Mouse (Mus musculus) brain, embryonic 18.5 days (tissue): Measurements from ENCODE around the gene Acer3.

Experiments used
- DNase-seq: peaks from one replicate; pipeline ENCODE4 v3.0.0-alpha.2; 2012; ENCODE audit warnings: low read depth, low spot score

The Acer3 gene

GRCm38 (mm10) chr7:98332678-98333397, 11.8 kb upstream of the Acer3 start:
- no peak for DNase-seq

GRCm38 (mm10) chr7:98331932-98332331, 10.9 kb upstream of the Acer3 start:
- DNase-seq: no peak

DNA sequence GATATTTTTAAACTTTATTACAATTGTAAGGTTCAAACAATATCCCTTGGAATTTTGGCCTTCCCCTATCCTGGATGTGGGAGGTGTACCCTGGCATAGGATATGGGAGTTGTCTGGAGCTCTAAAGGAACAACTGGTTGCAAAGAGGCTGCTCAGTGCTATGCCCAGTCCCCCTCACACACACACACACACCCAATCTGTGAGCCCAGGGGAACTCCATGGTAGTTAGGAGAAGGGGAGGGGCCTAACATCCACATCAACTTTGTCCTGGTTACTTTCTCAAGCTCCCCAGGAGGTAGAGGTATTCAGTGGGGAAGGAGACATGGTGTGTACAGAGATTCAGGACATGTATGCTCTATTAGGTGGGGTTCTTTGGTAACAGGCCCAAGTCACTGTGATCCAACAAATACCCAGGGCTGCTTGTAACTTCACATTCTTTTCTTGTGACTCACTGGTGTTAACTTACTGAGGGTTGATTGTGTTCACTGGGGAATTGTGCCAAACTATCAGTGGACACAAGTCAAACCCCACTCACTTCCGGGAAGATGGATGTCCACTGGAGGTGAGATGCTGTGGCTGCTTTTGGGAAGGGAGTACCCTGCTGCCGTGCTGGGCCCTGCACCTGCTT, 9.5 kb upstream of the Acer3 start:
- no peak for DNase-seq

DNA sequence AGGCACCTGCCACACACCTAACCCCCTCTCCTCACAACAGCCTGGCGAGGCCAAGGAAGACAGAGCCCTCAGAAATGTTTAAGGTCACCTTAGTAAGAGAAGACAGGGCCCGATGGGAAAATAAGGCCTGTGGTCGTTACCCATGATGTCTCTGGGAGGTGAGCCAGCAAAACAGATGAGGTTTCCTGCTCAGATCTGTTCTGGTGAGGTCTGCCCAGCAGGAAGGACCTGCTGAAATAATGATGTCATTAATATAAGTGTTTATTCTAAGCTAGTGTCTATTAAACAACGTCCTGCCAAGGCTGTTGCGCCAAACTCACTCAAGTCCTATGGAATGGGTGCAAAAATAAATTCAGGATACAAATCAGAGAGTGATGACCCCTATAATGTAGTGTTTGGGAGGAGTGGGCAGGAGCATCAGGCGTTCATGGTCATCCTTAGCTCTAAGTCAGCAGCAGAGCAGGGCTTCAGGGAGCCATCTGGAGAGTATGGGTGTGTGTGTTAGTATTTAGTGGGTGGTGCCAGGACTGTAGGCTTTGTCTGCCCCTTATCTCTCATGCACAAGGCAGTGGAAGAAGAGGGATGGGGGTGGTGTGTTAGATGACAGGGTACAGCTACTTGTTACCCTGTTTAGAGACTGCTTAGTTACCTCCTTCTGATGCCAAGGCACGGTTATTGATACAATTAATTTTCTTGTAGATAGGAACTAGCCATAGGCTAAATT, 8.8 kb upstream of the Acer3 start:
- no peak for DNase-seq

DNA sequence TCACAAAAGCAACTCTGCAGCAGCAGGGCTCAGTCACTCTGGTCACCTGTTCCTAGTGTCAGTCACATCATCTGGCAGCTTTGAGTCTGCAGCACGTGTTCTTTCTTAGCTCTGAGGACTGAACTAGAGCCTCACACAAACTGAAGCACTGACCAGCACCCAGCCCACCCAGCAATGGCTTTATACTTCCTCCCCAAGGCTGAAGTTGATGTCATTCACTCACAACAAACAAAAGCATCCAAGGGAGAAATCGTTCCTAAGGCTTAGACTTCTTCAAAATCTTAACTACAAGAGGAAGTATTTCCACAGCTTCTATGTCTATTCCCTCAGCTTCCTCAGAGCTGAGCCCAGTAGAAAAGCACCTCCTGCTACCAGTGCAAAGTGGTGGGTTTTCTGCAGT, 7.3 kb upstream of the Acer3 start:
- DNase-seq: no peak

DNA sequence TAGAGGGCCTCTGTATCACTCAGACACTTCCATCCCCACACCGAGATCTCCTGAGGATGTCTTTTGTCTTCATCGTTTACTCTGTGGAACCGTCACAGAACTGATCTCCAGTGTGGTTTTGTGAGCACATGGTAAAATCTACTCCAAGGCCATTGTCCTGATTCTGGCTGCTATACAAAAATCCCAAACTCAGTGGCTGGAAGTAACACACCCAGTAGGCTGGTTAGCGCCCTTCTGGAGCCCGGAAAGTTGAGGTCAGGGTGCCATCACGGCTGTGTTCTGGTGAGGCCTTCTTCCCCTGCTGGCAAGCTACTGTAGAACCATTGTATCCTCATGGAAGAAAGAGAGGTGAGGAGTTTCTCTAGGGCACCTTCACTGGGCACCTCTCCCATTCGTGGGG, 5.0 kb upstream of the Acer3 start:
- DNase-seq: no peak

DNA sequence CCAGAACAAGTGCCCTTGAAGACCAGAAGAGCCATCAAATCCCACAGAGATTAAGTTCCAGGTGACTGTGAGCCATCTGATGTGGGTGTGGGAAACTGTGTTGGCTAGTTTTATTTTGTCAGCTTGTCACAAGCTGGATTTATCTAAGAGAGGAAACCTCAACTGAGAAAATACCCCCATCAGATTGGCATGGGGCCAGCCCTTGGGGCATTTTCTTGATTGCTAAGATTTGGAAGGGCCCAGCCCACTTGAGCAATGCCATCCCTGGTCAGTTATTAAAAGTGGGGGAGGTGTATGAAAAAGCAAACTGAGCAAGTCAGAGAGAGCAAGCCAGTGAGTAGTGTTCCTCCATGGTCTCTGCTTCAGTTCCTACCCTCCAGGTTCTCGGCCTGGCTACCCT, 3.2 kb upstream of the Acer3 start:
- no peak for DNase-seq

- no peak for DNase-seq
Observed at GRCm38 (mm10) chr7:98323288-98324019, 2.4 kb upstream of the Acer3 start.

- DNase-seq: no peak
Observed at GRCm38 (mm10) chr7:98322415-98322814, 1.4 kb upstream of the Acer3 start.

DNA sequence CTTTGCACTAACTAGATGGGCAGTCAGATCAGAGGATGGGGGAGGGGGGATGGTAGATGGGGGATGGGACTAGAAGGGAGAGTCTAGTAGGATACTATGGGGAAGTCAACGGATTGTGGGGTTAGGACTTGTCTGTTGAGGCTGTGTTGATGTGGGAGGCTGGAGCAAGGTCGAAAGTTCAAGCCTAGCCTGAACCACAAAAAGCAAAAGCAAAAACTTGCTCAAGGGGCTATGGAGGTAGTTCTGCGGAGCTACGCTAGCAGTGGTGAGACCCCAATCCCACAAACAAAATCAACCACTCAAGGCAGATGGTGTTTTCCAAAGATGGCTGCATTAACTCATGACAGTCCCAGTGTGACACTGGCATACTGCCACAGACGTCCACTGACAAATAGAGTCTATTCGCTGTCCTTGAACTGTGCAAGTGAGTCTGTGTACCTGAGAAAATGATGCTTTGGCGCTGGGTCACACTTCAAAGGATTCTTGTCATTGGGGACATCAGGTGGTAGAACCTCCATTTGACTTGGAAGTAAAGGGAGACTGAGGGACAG, 927 bp downstream of the Acer3 start:
- no peak for DNase-seq

GRCm38 (mm10) chr7:98316568-98316967, 4.4 kb downstream of the Acer3 start:
- no peak for DNase-seq

DNA sequence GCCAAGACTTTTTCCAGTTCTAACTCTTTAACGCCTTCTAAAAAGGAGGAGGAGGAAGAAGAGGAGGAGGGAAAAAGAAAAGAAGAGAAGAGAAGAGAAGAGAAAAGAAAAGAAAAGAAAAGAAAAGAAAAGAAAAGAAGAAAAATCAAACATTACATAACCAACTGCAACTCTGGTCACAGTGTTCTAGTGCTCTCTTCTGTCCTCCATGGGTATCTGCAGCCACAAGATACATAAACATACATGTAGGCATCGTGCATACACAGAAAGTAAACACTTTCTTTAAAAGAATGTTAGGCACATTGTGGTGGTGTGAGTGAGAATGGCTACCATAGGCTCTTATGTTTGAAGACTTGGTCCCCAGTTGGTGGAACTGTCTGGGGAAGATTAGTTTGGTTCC, 5.9 kb downstream of the Acer3 start:
- DNase-seq: no peak

DNA sequence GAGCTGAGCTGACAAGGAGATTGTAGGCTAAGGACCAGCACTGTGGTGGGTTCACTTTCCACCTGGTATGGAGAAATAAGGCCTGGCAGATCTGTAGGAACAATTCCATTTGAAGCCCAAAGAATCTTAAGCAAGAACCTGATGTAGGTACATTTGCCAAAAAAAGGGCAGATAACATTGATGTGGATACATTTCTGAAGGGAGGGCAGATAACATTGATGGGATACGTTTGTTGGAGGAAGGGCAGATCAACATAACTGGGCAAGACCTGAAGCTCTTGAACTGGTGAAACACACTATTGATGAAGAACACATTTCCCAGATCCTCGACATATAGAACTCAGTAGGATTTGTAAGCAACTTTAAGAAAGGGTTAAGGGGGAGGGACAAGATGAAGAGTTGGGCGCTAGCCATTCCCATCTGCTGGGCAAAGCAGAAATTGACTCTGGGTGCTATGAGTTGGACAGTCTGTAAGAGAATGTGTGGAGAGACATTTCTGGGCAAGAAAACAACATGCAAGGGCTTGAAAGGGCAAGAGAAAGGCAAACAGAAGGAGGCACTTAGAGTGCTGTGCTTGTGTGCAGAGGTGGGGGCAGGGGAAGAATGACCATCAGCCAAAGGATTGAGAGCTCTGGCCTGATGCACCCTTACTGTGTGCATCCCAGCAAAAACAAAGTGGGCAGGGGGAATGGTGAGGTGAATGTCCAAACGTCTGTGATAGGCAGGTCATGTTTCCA, 8.7 kb downstream of the Acer3 start:
- DNase-seq: no peak

DNA sequence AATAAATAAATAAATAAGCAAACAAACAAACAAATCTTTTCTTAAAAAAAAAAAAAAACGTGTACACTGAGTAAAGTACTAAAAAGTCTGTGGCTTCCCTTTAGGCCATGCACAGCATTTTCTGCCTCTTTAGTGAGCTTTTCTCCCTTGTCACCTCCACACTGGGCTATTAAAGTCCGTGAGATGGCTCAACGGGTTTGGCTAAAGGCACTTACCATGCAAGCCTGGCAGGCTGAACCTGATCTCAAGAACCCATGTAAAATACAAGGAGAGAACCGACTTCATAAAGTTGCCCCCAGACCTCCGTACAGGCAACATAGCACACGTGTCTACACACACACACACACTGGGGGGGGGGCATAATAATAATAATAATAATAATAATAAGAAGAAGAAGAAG, 10.7 kb downstream of the Acer3 start:
- DNase-seq: no peak

- peak; percentile 56 for DNase-seq
Observed at GRCm38 (mm10) chr7:98309219-98310030, 11.6 kb downstream of the Acer3 start.

DNA sequence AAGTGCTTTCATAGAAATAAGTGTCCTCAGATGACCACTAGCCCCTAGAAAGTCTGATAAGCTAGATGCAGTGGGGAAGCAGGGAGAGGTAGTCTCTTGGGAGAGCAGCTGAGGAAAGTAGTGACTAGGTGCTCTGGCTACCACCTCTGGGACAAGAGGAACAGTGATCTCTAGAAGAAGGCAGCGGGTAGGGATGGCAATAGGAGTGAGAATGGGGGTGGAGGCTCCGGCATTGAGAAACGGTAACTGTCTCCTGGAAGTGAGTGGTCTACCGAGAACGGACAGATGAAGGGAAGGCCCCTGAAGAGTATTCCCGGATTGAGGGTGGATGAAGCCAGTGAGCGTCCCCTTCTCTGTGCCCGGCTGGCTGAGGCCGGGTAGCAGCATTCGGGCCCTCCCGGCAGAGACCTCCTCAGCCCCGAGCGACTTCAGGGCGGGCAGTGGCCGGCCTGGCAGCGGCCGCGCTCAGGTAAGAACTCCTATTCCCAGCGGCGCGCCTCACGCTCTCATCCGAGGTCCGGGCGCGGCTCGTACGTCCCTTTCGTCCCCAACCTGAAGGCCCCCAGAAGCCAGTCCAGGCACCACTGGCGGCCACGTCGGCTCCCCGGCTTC, 12.3 kb downstream of the Acer3 start:
- DNase-seq: no peak

DNA sequence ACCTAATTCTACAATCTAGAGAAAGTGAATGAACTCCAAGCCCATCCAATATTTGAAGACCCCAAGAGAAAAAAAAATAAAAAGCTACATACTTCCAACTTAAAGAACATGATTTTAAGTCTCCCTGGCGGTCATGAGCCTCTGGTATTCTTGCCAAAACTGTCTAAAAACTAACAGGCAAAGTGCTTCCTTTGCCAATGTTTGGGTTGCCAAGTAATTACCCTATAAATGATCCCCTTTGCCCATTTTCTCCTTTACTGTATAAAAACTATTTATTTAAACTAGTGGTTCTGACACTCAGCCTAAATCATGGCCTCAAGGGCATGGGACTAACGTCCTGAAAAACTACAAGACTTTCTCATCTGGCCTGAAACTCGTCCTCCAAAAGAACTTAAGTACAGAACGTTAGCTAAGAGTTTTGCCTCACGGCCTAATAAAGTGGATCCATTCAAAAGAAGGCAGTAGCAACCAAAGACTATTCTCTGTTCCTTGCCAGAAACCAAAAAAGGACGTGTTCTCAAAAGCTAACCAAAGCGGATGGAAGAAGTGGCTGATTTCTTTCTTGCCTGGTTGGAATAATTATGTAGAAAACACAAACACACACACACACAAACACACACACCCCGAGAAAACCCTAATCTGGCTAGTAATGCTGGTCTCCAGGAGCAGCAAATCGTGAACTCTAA, 12.9 kb downstream of the Acer3 start:
- no peak for DNase-seq

DNA sequence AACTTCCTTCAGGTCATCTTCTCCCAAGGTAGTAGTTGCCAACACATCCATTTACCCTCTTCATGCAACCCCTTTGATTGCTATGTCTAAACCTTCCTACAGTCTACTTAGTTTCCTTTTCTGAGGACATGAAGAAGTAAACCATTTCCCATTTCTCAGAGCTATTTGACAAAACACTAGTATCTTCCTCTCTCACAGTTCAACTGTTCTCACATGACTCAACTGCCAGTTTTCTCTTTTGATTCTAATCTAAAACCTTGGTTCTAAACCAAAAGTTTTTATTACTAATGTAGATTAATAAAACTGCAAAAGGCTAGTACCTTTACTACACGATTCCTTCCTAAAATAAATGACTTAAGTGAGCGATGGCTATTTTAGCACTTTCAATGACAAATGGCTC, 13.6 kb downstream of the Acer3 start:
- no peak for DNase-seq

DNA sequence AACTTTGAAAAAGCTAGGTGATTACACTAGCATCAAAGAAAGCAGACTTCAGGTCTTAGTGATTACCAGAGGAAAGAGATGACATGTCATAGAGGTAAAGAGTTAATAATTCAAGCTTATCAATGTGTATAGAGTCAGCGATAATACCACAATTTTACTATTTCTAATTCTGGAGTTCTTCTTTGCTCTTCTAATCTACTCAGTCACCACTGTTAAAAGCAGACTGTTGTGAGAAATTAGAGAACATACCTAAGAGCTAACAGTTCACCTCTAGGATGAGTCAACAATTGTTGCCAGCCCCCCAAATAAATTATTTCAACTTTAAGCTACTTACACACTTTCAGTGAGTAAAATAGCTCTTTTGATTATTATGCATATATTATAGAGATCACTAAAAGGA, 28.1 kb downstream of the Acer3 start:
- DNase-seq: no peak
